ENCODE assay signal across 9 mouse cellular contexts in the genomic region with DNA sequence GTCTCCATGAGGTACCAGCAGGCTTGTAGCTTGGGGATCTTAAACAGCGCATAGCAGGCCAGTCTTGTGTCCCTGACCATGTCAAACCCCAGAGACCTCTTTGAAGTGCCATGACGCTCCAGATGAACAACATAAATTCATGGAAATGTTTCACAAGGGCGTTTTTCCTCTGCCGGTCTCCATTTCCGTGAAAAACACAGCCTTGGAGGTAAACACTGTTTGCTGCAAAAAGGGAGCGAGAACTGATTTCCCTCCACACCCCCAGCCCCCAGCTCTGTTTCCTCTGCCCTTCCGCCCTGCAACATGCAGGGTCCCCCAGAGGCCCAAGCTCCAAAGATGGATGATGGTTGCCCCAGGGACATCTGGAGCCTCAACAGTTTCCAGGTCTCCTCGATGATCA. TPM values are rescaled to one million over a fixed set of nuclear protein-coding genes. Genes with fewer than 3 reads are reported as not detected.
A peak's percentile ranks its signal among the peaks of the same experiment; 100 is the strongest.
DNase-seq lines count a peak whose midpoint lies in the region; ATAC-seq and TF ChIP-seq lines count a peak whose summit lies in the region.
"Had no signal": no experiment of that assay in that cellular context is flagged by ENCODE, and none has a peak within 500 bp of the region (broad histone marks: within the 10 kb centered on the region; RNA-seq: fewer than 3 reads in every experiment).

No protein-coding gene starts in this region.

- no peak overlapping the region for H3K4me2 ChIP-seq in hindbrain, embryonic 13.5 days
- H3K4me2 ChIP-seq in hindbrain, embryonic 16.5 days (ENCODE audit: low read length), result no peak overlapping the region
- H3K4me2 ChIP-seq in hindbrain, postnatal 0 days (ENCODE audit: low read depth, low read length), result no peak overlapping the region

- DNase-seq in adrenal gland, adult 8-10 months, result peak; percentile 21
- no peak for DNase-seq in adrenal gland, postnatal 25 days
- peak; percentile 18 for DNase-seq in adrenal gland, postnatal 10 days
- DNase-seq in hindbrain, postnatal 0 days (ENCODE audit: low spot score), result no peak
- no peak for DNase-seq in embryo, embryonic 11 days
- DNase-seq: lung, adult 2 months had no signal

- H3K4me1 ChIP-seq in hindbrain, embryonic 13.5 days (replicated peaks), result peaks cover 54% of the 10 kb centered on the region
- H3K4me1 ChIP-seq in hindbrain, embryonic 16.5 days (ENCODE audit: control insufficient read depth, insufficient read depth, low read depth, low read length), result peaks cover 23% of the 10 kb centered on the region
- peaks cover 21% of the 10 kb centered on the region for H3K4me1 ChIP-seq in hindbrain, postnatal 0 days (ENCODE audit: insufficient read depth, low read length)

- no peak for ATAC-seq in hindbrain, embryonic 13.5 days (ENCODE audit: low FRiP score)
- ATAC-seq in hindbrain, embryonic 16.5 days, result no peak
- ATAC-seq in hindbrain, postnatal 0 days, result no peak
- ATAC-seq in megakaryocyte, adult 5-6 weeks (ENCODE audit: poor library complexity, severe bottlenecking), result no peak

- TF ChIP-seq CTCF in hindbrain, postnatal 0 days (IDR thresholded peaks at IDR 0.05; ENCODE audit: low read depth), result no peak

- no peaks in the 10 kb centered on the region for H3K27me3 ChIP-seq in hindbrain, embryonic 13.5 days
- H3K27me3 ChIP-seq in hindbrain, embryonic 16.5 days (replicated peaks; ENCODE audit: control insufficient read depth, insufficient read depth, low read length), result no peaks in the 10 kb centered on the region
- no peaks in the 10 kb centered on the region for H3K27me3 ChIP-seq in hindbrain, postnatal 0 days (ENCODE audit: insufficient read depth, low read length)

- no peak overlapping the region for H3K9ac ChIP-seq in hindbrain, embryonic 13.5 days
- H3K9ac ChIP-seq in hindbrain, embryonic 16.5 days (ENCODE audit: low read depth, low read length), result no peak overlapping the region
- H3K9ac ChIP-seq in hindbrain, postnatal 0 days (replicated peaks; ENCODE audit: low read length), result no peak overlapping the region

- H3K27ac ChIP-seq in hindbrain, embryonic 13.5 days, result peak overlapping the region; percentile 12; the same call in 1 of the 2 replicates
- no peak overlapping the region for H3K27ac ChIP-seq in hindbrain, embryonic 16.5 days (ENCODE audit: low read depth, low read length)
- H3K27ac ChIP-seq in hindbrain, postnatal 0 days, result peak overlapping the region; percentile 71; the same call in 1 of the 2 replicates

- no peaks in the 10 kb centered on the region for H3K9me3 ChIP-seq in hindbrain, embryonic 13.5 days
- H3K9me3 ChIP-seq in hindbrain, embryonic 16.5 days (ENCODE audit: control insufficient read depth, low read length), result no peaks in the 10 kb centered on the region
- no peaks in the 10 kb centered on the region for H3K9me3 ChIP-seq in hindbrain, postnatal 0 days (ENCODE audit: low read length)

- H3K4me3 ChIP-seq in hindbrain, embryonic 13.5 days, result no peak overlapping the region
- H3K4me3 ChIP-seq in hindbrain, embryonic 16.5 days (ENCODE audit: low read length), result no peak overlapping the region
- no peak overlapping the region for H3K4me3 ChIP-seq in hindbrain, postnatal 0 days (ENCODE audit: low read length)

- H3K36me3 ChIP-seq in hindbrain, embryonic 13.5 days, result no peaks in the 10 kb centered on the region
- H3K36me3 ChIP-seq in hindbrain, embryonic 16.5 days (ENCODE audit: control insufficient read depth, insufficient read depth, low read length), result no peaks in the 10 kb centered on the region
- no peaks in the 10 kb centered on the region for H3K36me3 ChIP-seq in hindbrain, postnatal 0 days (ENCODE audit: insufficient read depth, low read length)

- WGBS in hindbrain, embryonic 13.5 days, result 59% methylated on average over 8 of the region's 8 CpGs
- WGBS in hindbrain, embryonic 16.5 days, result 67% methylated on average over 8 of the region's 8 CpGs
- WGBS in hindbrain, postnatal 0 days, result 66% methylated on average over 8 of the region's 8 CpGs

RNA-seq across cellular contexts. Expression of a gene that starts 24.3 kb away (rescaled TPM):
- 100 to 1,000 TPM; 303 to 399 (median 341) TPM for total RNA-seq in adrenal gland, adult 8-10 months (2022)
- total RNA-seq in adrenal gland, postnatal 25 days (2021), result 302 and 339 TPM in 2 replicates
- polyA plus RNA-seq in hindbrain, embryonic 13.5 days (2015; fragmentation: Nextera tagmentation; extraction: Ambion mirVana), result 2,269 and 2,272 TPM in 2 replicates
- polyA plus RNA-seq in hindbrain, embryonic 16.5 days (2015; fragmentation: Nextera tagmentation; extraction: Ambion mirVana), result 2,854 and 3,176 TPM in 2 replicates
- 100 to 1,000 TPM; 355 to 389 TPM for total RNA-seq in adrenal gland, postnatal 10 days (2021)
- 1,139 and 1,416 TPM in 2 replicates for total RNA-seq in hindbrain, postnatal 0 days (2014; rRNA removed)
- polyA plus RNA-seq in hindbrain, postnatal 0 days (2015; fragmentation: Nextera tagmentation; extraction: Ambion mirVana), result 4,078 and 4,190 TPM in 2 replicates
- total RNA-seq in megakaryocyte, adult 5-6 weeks (2015), result 717 and 805 TPM in 2 replicates
- 1,003 and 1,237 TPM in 2 replicates for total RNA-seq in megakaryocyte, adult 5-6 weeks (2017)

Comparison
In these comparisons a context has a peak if more than half of its experiments do, and no peak if none do; other contexts are left out.
1. DNase-seq: peak in adrenal gland, adult 8-10 months (single experiment) and adrenal gland, postnatal 10 days (single experiment); none in adrenal gland, postnatal 25 days (single experiment), hindbrain, postnatal 0 days (single experiment) and embryo, embryonic 11 days (single experiment).